Mouse (Mus musculus): ENCODE measurements around the gene Slc36a3. TPM values are rescaled to one million over a fixed set of nuclear protein-coding genes. Genes with fewer than 3 reads are reported as not detected.

The Slc36a3 gene
- not detected for total RNA-seq (2021)

DNA sequence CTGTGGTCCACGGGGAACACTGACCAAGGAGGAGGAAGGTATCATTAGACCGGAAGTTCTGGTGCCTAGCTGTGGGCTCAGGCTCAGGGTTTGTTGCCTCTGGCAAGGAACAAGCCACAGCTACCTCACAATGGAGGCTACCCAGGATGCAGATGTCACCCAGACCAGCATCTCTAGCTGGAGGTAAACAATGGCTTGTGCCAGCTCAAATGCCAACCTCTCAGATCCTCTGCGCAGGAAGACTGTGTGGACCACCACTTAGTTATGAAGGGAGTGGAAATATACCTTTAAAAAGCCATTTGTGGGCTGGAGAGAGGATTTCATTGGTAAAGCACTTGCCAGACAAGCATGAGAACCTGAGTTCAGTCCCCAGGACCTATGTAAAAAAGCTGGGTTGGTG is at the start of gene Slc36a3:
Gene Slc36a3, minus strand, starts transcription at position 101 of the 400 bp plus-strand sequence.
- DNase-seq (ENCODE audit: low spot score), result no peak
- intact Hi-C loops (cut with DNase I), result no loop called here

DNA sequence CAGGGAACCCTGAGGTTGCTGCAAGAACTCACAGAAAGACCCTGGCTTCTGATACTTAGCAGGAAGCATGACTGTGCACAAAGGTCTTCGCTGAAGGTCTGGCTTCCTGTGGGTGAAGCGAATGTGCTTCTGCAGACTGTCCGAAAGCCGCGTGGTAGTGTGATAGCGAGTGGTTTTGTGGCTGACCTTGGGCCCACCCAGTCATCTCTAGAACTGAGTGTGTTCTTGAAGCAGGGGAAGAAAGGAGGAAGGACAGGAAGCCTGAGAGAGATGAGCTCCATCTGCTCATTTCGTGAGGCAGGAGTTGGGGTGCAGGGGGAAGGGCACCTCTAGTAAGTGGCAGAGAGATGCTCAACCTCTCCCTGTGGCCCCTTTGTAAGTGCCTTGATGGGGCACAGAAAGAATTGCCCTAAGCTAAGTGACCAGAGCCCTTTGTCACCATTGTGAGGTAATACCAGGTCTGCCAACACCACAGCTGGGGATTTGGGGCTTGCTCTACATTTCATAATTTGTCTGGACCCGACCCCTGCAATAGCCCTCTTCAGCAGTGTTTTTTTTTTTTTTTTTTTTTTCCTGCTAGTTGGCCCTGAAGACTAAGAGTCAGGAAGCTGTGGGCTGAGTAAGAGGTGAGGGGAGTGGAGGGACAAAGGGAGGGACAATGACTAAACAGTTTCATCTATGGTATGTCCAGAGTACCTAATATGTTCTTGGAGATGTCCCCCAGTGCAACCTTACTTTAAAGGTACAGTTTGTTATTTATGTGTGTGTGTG is 46.4 kb upstream of the Slc36a3 start:
- intact Hi-C loops (cut with DNase I), result no loop called here
- no peak for DNase-seq (ENCODE audit: low spot score)

DNA sequence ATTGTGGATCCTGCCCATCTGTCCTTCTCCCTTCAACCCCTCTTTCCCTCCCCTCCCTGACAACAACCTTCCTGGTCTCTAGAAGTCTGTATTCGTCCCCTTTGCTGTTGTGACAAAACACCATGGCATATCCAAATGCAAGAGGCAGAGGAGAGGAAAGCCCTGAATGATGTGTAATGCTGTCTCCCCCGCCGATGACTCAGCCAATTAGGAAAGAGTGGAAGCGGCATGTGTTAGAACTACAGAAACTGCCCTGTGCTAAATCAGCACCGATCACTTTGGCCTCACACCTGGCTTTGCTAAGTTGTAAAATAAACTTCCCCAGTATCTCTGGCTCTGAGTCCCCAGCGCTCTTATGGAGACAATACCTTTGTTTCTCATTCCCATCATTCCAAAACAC is 45.6 kb upstream of the Slc36a3 start:
- intact Hi-C loops (cut with DNase I), result no loop called here

GRCm38 (mm10) chr11:55190216-55190615 is 38.7 kb upstream of the Slc36a3 start:
- intact Hi-C loops (cut with DNase I), result no loop called here
- no peak for DNase-seq (ENCODE audit: low spot score)

More for the DNA sequence above, 45.6 kb upstream of the Slc36a3 start:
- DNase-seq (ENCODE audit: low spot score), result no peak

GRCm38 (mm10) chr11:55187777-55188176 is 36.3 kb upstream of the Slc36a3 start:
- DNase-seq (ENCODE audit: low spot score), result no peak
- intact Hi-C loops (cut with DNase I), result no loop called here

DNA sequence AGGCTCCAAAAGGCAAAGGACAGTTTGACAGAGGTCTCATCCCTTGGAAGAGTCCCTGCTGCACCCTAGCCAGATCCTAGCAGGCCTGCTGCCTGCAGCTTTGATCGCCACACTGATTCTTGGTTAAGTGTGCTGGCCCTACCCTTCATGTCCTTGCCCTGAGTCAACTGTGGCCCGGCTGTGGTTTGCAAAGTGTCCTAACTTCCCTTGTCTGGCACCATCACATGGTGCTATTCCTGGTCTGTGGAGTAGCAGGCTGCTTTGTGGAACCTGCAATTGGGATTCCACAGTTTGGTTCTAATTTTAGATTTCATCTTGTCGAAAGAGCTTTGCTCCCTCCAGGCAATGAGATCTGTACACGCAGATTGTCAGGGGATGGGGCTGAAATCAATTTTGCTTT is 35.8 kb upstream of the Slc36a3 start:
- no peak for DNase-seq (ENCODE audit: low spot score)
- intact Hi-C loops (cut with DNase I), result no loop called here

GRCm38 (mm10) chr11:55184733-55185291 is 33.3 kb upstream of the Slc36a3 start, which contains the start of gene Slc36a2:
TSS of gene Slc36a2 (minus strand) at chr11:55185077.
- intact Hi-C loops (cut with DNase I), result no loop called here

DNA sequence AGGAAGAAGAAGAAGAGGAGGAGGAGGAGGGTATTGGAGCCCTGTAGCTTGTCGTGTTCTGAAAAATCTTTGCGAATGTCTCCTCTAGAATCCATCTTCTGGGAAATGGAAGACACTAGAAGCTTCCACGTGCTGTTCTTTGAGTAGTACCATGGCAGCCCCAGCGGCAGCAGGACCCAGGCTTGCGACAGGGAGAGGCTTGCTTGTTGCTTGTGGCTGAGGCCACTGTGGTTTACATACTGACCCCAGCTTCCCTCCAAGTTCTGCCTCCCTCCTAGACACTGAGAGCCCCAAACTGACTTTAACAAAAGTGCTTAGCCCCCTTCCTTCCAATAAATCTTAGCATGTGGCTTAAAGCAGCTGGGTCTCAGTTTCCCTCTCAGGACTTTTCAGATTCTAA is 32.7 kb upstream of the Slc36a3 start:
- no peak for DNase-seq (ENCODE audit: low spot score)
- intact Hi-C loops (cut with DNase I), result no loop called here

More at GRCm38 (mm10) chr11:55184733-55185291, 33.3 kb upstream of the Slc36a3 start, which contains the start of gene Slc36a2:
- DNase-seq (ENCODE audit: low spot score), result no peak

DNA sequence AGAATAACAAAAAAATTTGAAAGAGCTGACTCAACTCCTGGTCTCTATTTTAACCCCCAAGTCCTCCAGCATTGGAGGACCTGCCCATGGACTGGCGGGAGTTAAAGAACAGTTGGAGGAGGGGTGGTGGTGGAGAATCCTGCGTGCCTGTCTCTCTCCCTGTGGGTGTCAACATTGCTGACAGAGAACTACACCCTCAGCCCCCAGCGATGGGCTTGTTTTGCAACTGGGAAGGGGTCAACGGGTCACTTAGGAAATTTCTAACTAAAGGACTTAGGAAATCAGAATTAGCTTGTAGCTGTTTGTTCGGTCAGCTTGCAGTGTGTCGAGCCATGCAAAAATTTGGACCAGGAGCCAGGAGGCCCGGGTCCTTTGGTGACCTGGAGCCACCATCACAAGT is 31.6 kb upstream of the Slc36a3 start:
- intact Hi-C loops (cut with DNase I), result no loop called here

GRCm38 (mm10) chr11:55179856-55180255 is 28.3 kb upstream of the Slc36a3 start:
- no peak for DNase-seq (ENCODE audit: low spot score)
- intact Hi-C loops (cut with DNase I), result no loop called here

More for the DNA sequence above, 31.6 kb upstream of the Slc36a3 start:
- DNase-seq (ENCODE audit: low spot score), result no peak

DNA sequence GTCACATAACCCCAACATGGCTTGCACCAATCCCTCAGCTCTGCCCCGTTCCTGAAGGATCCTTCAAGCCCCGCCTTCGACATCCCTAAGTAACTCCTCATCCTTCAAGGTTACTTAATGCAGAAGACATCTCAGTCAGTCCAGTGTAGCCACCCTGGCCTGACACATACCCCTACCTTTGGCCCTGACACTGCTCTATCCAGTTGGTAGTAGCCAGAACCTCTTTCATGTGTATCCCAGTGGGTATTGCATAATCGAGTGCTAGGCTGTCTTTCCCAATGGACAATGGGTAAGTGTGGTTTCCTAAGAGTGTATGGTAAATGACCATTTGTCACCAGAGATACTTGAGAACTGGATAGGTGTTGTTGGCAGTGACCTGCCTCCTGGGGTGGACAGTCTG is 27.3 kb upstream of the Slc36a3 start:
- intact Hi-C loops (cut with DNase I), result no loop called here
- DNase-seq (ENCODE audit: low spot score), result no peak

DNA sequence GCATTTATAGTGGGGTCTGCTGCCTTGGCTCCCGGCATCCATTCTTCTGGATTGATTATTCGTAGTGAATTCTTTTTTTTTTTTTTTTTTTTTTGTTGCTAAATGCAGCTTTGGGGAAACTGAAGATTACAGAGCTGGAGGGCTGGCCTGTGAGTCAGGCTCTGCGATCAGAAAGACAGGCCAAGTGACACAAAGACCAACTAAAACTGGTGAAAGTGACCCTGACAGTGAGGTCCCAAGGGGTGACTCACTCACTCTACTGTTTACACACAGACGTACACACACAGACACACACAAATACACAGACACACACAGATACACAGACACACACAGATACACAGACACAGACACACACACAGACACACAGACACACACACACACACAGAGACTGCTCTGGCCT is 19.0 kb upstream of the Slc36a3 start:
- intact Hi-C loops (cut with DNase I), result no loop called here
- no peak for DNase-seq (ENCODE audit: low spot score)

DNA sequence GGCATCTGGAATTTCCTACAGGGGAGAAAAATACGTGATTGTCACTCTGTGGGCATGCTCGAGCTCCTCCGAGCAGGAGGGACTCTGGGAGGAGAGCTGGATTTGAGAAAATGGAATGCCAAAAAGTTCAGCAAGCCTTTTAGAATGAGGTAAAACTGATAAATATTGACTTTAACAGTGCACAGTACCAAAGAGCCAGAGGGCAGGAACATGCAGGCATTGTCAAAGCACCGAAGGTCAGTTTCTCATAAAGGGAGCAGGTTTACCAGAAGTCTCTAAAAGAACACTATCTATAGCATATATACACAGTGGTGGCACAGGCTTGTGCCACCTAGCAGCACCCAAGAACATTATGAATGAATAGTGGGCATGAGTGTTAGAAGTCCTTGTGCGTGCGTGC is 17.4 kb upstream of the Slc36a3 start:
- intact Hi-C loops (cut with DNase I), result no loop called here
- no peak for DNase-seq (ENCODE audit: low spot score)

DNA sequence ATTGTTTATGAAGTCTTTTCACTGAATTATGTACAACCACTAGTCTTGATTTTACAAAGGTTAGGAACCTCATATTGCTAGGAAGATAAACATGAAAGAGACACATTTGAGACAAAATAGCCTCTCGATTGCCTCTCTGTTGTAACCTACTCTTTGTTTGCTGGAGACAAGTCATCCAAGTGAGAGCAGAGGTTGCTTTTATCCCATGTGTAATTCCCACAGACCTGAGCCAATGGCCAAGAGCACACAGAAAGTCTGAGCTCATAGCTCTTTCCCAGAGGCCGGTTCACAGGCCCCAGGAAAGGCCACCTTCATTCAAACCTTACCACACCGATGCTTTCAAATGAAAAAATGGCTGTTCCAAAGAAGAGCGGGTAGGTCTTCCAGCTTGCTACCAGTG is 17.0 kb upstream of the Slc36a3 start:
- DNase-seq (ENCODE audit: low spot score), result no peak
- intact Hi-C loops (cut with DNase I), result no loop called here

DNA sequence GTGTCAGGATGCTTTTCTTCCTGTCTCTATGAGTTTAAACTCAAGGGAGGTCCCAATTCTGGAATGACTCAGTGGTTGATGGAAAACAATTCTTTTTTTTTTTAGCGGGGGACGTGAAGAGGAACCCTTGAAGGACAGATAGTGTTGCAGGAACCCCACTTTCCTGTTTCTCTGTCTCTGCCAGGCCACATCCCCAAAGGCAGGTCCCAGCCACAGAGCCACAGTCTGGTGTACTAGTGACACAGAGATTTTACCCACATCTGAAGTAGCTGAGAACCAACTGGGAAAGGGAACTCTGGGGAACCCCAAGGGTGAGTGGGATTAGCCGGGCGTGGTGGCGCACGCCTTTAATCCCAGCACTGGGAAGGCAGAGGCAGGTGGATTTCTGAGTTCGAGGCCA is 14.2 kb upstream of the Slc36a3 start:
- intact Hi-C loops (cut with DNase I), result no loop called here
- no peak for DNase-seq (ENCODE audit: low spot score)

- intact Hi-C loops (cut with DNase I), result no loop called here
- DNase-seq (ENCODE audit: low spot score), result no peak
These were observed 13.2 kb upstream of the Slc36a3 start for GRCm38 (mm10) chr11:55164723-55165122.

GRCm38 (mm10) chr11:55162670-55163069 is 11.2 kb upstream of the Slc36a3 start:
- intact Hi-C loops (cut with DNase I), result no loop called here
- no peak for DNase-seq (ENCODE audit: low spot score)

DNA sequence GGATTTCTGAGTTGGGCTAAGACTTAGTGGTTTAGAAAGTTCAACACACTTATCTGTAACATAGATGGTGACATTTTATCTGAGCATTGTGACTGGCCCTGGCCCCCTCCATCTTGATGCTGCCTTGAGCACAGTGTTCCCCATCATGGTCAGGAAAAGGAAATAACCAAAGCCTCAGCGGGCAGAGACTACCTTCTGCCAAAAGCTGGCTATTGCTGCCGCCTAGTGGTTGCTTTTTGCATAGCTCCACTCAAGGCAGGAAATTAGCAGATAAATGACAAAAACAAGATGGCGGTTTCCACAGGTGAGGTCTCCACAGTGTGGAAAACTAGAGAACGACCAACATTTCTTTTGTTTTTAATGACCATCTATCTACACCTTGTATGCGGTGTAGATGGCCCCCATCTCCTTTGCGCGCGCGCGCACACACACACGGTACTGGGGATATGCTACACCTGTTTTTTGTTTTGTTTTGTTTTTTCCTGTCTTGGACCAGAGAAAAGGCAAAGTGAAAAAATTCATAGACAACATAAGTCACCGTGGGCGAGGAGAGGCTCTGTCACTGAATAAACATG is 7.4 kb upstream of the Slc36a3 start:
- DNase-seq (ENCODE audit: low spot score), result peak; percentile 32
- intact Hi-C loops (cut with DNase I), result loop anchor here (2.0 to 5.0 kb wide), 3 partner anchors 72 to 162 kb away; no protein-coding TSS in a partner anchor

DNA sequence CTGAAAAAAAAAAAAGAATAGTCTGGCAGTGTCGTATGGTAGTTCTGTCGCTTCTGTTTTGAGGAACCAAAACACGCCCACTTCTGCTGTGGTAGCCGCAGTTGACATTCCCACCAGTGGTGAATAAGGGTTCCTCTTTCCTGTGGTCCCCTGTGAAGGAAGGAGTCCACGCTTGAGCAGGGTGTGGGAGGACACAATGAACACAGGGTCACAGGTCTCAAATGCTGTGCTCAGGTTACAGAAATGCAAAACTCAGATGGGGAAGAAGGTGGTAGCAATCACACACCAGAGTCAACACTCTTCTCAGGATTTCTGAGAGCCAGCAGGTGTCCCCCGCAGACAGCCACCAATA is 3.5 kb upstream of the Slc36a3 start:
- intact Hi-C loops (cut with DNase I), result loop anchor here (5.0 kb wide), 2 partner anchors 68 to 158 kb away; no protein-coding TSS in a partner anchor
- no peak for DNase-seq (ENCODE audit: low spot score)

- intact Hi-C loops (cut with DNase I), result loop anchor here (5.0 kb wide), 2 partner anchors 67 to 157 kb away; no protein-coding TSS in a partner anchor
- no peak for DNase-seq (ENCODE audit: low spot score)
These were observed 3.0 kb upstream of the Slc36a3 start for GRCm38 (mm10) chr11:55154398-55155069.

- no peak for DNase-seq (ENCODE audit: low spot score)
- intact Hi-C loops (cut with DNase I), result no loop called here
These were observed 3.0 kb downstream of the Slc36a3 start for GRCm38 (mm10) chr11:55148461-55148860.

All from heart, postnatal 25 days (tissue).